Mouse (Mus musculus): Measurements from ENCODE around the gene P2ry14.

The P2ry14 gene

DNA sequence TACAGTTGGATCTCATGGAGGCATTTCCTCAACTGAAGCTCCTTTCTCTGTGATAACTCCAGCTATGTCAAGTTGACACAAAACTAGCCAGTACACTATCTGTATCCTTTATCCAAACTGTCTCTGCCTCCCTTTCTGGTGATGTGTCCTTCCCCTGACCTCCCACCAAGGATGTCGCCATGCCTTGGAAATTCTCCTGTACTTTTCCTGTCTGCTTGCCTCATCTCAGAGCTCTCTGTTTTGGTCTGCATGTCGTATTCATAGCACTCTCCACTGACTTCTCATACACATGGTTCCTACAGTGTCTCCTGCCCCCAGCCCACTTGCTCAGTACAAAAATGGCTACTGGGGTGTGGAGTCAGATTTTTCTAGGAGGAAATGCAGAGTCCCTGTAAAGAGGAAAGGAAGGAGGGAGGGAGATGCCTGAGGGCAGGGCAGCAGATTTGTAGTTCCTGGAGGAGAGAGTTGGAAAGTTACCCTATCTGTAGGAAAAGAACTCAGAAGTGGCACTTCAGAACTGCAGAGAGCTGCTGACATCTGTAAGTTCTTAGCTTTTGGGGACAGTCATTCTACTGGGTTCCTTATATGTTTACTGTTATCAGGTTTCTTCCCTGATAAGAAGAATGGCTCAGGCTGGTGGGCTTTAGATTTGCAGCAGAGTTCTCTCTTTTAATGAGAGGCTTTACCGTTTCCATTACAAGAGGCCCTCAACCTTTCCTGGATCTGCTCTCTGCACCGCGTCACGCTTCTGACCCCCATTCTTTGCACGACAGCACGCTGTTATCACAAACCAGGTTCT lies 11.7 kb downstream of the P2ry14 start:
- WGBS = 90% methylated on average over 8 of the region's 8 CpGs

GRCm38 (mm10) chr3:59140941-59141340 lies 12.5 kb downstream of the P2ry14 start:
- WGBS = 78% methylated on average over 4 of the region's 4 CpGs

DNA sequence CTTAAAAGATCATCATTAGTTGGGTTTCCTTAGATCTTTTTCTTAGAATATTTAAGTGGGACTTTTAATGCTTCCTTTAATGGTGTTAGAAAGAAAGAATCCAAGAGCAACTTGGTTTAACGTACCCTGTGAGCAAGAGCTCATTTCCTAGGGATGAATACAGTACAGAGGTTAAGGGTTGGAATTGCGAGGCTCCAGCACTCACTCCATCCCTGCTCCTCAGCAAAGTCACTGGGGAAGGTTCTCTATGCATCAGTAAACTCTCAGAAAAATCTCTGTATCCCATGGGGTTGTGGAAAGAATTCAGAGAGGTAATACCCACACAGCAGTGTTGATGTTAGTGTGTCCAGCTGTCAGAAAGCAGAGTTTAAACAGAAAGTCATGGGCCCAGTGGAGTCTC lies 13.3 kb downstream of the P2ry14 start:
- 85% methylated on average over 2 of the region's 2 CpGs for WGBS

DNA sequence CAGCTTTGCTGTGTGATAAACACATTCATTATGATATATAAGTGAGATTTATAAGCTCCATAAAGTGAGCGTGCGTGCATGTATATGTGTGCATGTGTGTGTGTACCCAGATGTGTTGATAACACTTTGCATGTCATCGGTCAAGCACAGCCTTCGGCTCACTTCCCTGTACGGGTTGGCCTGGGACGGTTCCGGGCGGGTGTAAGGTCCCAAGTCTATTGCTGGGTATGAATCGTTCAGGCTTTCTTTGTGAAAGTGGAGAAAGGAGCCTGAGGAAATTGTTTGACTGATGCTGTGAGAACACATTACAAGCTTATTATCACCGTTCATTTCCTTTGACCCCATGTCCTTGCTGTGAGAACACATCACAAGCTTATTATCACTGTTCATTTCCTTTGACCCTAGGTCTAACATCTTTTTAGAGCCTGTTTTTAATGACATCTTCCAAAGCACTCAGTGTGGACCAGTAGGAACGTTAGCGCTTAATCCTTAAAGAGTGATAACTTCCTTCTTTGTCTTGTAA lies 14.4 kb downstream of the P2ry14 start:
- 93% methylated on average over 12 of the region's 12 CpGs for WGBS

- WGBS = 47% methylated on average over 5 of the region's 5 CpGs
These were observed 17.3 kb downstream of the P2ry14 start for GRCm38 (mm10) chr3:59135911-59136653.

- 84% methylated on average over 5 of the region's 5 CpGs for WGBS
These were observed 20.2 kb downstream of the P2ry14 start for GRCm38 (mm10) chr3:59133189-59133588.

- WGBS = 85% methylated on average over 4 of the region's 4 CpGs
These were observed 21.5 kb downstream of the P2ry14 start for GRCm38 (mm10) chr3:59131966-59132365.

GRCm38 (mm10) chr3:59131081-59131480 lies 22.3 kb downstream of the P2ry14 start:
- whole genome bisulfite sequencing = 72% methylated on average over 4 of the region's 4 CpGs

- WGBS = 75% methylated on average over 8 of the region's 8 CpGs
These were observed 23.0 kb downstream of the P2ry14 start for GRCm38 (mm10) chr3:59130431-59130830.

DNA sequence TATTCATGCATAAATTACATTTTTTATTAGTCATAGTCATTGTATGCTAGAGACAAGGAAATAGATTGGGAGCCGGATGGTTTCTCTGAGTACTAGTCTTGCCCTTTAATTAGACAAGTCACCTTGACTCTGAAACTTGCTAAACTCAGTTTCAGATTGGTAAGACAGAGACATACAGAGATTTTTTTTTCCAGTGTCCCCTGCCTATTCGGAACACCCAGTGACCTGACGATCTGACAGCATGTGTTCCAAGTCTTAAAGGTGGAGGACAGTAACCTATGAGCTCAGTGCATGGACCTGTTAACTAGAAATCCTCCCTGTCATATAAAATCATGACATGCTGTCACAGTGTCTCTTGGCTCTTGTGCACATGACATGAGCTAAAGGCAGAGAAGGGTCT lies 23.9 kb downstream of the P2ry14 start:
- 88% methylated on average over 3 of the region's 3 CpGs for WGBS

GRCm38 (mm10) chr3:59128681-59129080 lies 24.7 kb downstream of the P2ry14 start:
- 85% methylated on average over 20 of the region's 20 CpGs for WGBS

DNA sequence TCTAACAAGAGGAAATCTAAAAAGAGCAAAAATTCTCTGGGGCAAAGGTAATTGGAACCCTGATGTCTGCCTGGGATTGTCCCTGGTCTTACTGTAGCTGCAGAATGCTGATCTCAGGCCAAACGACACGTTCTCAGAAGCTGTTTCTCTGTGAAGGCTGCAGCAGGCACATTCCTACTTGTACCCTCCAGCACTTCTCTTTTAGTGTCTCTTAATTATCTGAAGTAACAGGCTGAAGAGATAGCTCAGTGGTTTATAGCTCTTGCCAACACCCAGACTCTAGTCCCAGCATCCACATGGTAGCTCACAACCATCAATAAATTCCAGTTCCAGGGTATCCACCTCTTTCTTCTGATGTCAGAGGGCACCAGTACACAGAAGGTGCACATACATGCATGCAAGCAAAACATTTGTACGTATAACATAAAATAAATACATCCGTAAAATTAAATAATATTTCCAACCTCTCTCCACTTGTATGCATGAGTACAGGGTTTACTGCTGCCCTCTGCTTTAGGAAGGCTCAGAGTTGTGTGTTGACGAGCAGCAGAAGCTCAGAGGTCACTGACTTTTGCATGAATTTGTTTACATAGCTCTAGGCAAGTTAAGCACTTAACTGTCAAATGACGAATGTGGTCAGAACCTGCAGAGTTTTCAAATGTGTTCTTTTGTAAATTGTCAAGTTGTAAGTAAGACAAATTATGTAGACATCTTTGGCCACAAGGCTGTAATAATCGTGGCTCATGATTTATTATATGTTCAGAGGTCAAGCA lies 27.4 kb downstream of the P2ry14 start:
- 78% methylated on average over 7 of the region's 7 CpGs for WGBS

DNA sequence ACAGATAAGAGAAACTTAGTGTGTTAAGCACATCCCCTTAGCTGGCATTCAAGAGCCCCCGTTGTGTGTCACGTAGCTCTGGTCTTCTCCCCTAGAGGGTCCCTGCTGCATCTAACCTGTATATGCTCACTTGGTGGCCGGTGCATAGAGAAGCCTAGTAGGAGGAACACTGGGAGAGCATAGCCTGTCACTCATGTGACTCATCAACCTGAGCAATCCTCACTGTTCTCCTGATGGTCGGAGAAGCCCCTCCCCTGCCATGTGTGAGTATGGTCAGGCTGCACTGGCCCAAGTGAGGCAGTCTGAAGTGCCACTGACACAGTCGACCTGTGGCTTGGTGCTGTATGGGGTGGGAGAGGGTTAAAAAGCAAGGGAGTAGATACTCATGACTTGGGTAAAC lies 28.4 kb downstream of the P2ry14 start:
- 75% methylated on average over 5 of the region's 5 CpGs for WGBS

GRCm38 (mm10) chr3:59121780-59122449 lies 31.5 kb downstream of the P2ry14 start:
- 73% methylated on average over 7 of the region's 7 CpGs for WGBS

DNA sequence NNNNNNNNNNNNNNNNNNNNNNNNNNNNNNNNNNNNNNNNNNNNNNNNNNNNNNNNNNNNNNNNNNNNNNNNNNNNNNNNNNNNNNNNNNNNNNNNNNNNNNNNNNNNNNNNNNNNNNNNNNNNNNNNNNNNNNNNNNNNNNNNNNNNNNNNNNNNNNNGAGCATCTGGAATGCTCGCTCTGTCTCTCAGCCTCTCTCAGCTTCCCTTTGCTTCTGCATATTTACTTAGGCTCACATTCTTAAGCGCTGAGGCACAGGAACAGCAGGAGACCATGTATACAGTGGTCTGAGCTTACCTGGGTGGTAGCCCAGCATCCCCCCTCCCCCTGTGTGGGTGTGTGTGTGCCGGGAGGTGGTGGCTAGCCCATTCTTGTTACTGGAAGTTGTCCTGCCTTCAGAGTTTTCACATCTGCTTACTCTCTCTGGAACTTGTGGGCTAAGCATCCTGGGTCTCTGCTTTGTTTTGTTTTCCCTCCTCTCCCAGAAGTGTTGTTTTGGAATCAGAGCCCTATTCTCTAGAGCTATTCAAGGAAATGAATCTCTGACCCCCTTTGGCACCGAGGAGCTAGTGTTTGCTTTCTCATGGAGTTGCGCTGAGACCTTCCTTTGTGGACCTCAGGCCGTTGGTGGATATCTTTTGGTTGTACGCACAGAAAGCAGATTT lies 32.2 kb downstream of the P2ry14 start:
- WGBS = 46% methylated on average over 7 of the region's 7 CpGs

DNA sequence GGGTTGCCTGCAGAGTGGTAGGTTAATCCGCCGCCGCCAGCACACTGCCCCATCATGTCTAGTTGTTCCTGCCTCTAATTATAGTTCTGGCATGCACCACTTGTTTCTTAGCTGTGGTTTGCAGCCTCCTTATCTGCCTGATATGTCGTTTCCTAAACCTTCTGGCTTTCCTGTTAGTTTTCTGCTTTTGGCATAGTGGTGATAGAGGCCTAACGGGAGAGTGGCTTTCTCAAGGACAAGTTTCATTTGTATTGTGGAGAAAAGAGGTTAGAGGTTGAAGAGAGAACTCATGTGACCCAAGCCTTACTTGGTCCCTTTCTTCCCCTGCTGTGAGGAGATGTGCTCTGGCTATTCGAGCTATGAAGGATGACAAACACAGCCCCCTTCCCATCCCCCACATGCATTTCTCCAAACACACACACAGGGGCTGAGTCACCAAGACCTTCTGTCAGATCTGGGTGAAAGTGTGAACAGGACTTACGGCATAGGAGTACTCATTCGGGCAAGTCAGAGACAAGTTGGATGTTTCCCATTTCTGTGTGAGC lies 39.4 kb downstream of the P2ry14 start:
- 57% methylated on average over 8 of the region's 8 CpGs for WGBS

GRCm38 (mm10) chr3:59113291-59113690 lies 40.1 kb downstream of the P2ry14 start:
- WGBS = 97% methylated on average over 4 of the region's 4 CpGs

- 85% methylated on average over 3 of the region's 3 CpGs for WGBS
These were observed 41.5 kb downstream of the P2ry14 start for GRCm38 (mm10) chr3:59111944-59112343.

DNA sequence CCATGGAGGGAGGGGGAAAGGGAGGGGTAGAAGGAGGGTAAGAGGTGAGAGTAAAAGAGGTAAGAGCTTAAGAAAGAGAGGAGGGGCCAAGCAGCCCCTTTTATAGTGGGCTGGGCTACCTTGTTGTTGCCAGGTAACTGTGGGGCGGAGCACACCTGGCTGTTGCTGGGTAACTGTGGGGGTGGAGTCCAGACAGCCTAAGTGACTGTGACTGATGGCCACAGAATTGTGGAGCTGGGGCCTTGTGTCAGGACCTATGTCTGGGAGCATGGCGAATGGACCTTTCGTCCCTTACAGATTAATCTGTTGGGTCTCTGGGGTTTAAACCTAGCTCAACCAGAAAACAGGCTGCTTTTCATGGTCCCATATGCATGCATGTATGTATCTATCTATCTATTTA lies 43.6 kb downstream of the P2ry14 start:
- WGBS = 94% methylated on average over 3 of the region's 3 CpGs

DNA sequence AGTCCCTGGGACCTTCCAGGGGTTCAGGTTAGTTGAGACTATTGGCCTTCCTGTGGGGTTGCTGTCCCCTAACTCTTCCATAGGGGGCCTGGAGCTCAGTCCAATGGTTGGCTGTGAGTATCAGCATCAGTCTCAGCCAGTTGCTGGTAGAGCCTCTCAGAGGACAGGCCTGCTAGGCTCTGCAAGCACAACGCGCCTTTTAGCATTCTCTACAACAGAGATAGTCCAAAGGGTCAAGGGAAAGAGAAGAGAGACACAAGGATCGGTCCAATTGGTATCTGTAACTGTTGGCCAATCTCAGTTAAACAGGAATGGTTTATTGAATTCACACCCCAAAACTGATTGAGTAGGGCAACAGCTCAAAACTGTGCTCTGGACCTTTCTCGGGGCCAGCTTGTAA lies 46.0 kb downstream of the P2ry14 start:
- WGBS = over 99% methylated on average over 4 of the region's 4 CpGs

- 83% methylated on average over 4 of the region's 4 CpGs for WGBS
These were observed 49.0 kb downstream of the P2ry14 start for GRCm38 (mm10) chr3:59104462-59104861.

All from cerebral cortex, adult 2 months (tissue).